Mouse (Mus musculus) hindbrain, embryonic 10.5 days (tissue): ENCODE results near the gene Kirrel. TPM values are rescaled to one million over a fixed set of nuclear protein-coding genes. Genes with fewer than 3 reads are reported as not detected.

Experiments used
- DNase-seq: peaks from one replicate; pipeline ENCODE4 v3.0.0-alpha.2; 2017; ENCODE audit warnings: low spot score
- H3K27ac ChIP-seq: fragments of 300-500 bp; sonication (generic); 2 replicates; pipeline ENCODE4 v1.5.1; 2016; ENCODE audit warnings: mild to moderate bottlenecking, moderate library complexity
- H3K27me3 ChIP-seq: fragments of 300-500 bp; sonication (generic); 2 replicates; pipeline ENCODE4 v1.6.1; 2016; ENCODE audit warnings: mild to moderate bottlenecking; ENCODE audit not compliant: poor library complexity, insufficient read depth, severe bottlenecking
- H3K36me3 ChIP-seq: fragments of 300-500 bp; sonication (generic); 2 replicates; pipeline ENCODE4 v1.6.1; 2016; ENCODE audit warnings: mild to moderate bottlenecking, moderate library complexity
- H3K4me1 ChIP-seq: fragments of 300-500 bp; sonication (generic); replicated peaks from 2 replicates; pipeline ENCODE4 v1.6.1; 2016; ENCODE audit warnings: mild to moderate bottlenecking
- H3K4me3 ChIP-seq: fragments of 300-500 bp; sonication (generic); 2 replicates; pipeline ENCODE4 v1.5.1; 2016; ENCODE audit warnings: mild to moderate bottlenecking, moderate library complexity
- H3K9me3 ChIP-seq: fragments of 300-500 bp; sonication (generic); 2 replicates; pipeline ENCODE4 v1.6.1; 2016; ENCODE audit warnings: mild to moderate bottlenecking, moderate library complexity
- WGBS: fragments of 180-500 bp; shearing (Covaris S2); methylation state at CpG from one replicate; pipeline ENCODE4 v1.1.7; 2016; 5-methylcytosine and 5-hydroxymethylcytosine counted together
- polyA plus RNA-seq: library from polyadenylated mRNA; unstranded; fragments of >200 nt; fragmentation: Nextera tagmentation; extraction: Ambion mirVana; gene quantifications from 2 replicates; pipeline ENCODE4 v1.2.1, GENCODE M21; 2016

Kirrel gene
- polyA plus RNA-seq, 1 experiment from 2014 or later: 11.7 TPM

GRCm38 (mm10) chr3:87079301-87079700, 95.2 kb downstream of the Kirrel start:
- 91% methylated on average over 7 of the region's 7 CpGs for WGBS
- no peak for DNase-seq
- Histone ChIP-seq H3K27ac (no peak overlapping the region), H3K9me3 (no peaks in the 10 kb centered on the region), H3K36me3 (peaks cover 51% of the 10 kb centered on the region), H3K4me1 (no peaks in the 10 kb centered on the region), H3K27me3 (no peaks in the 10 kb centered on the region), H3K4me3 (no peak overlapping the region)

- Histone ChIP-seq H3K27me3 (no peaks in the 10 kb centered on the region), H3K36me3 (peaks cover 35% of the 10 kb centered on the region), H3K4me3 (no peak overlapping the region), H3K9me3 (no peaks in the 10 kb centered on the region), H3K27ac (no peak overlapping the region), H3K4me1 (peaks cover 8% of the 10 kb centered on the region)
- no peak for DNase-seq
- 77% methylated on average over 9 of the region's 9 CpGs for WGBS
Measured at GRCm38 (mm10) chr3:87077681-87078080, 96.9 kb downstream of the Kirrel start.

GRCm38 (mm10) chr3:87076899-87077298, 97.6 kb downstream of the Kirrel start:
- peaks cover 27% of the 10 kb centered on the region for H3K36me3 ChIP-seq
- H3K27ac ChIP-seq: no peak overlapping the region
- no peak overlapping the region for H3K4me3 ChIP-seq
- DNase-seq: no peak
- peaks cover 9% of the 10 kb centered on the region for H3K4me1 ChIP-seq
- WGBS: 80% methylated on average over 5 of the region's 5 CpGs
- no peaks in the 10 kb centered on the region for H3K9me3 ChIP-seq
- no peaks in the 10 kb centered on the region for H3K27me3 ChIP-seq

GRCm38 (mm10) chr3:87076161-87076560, 98.4 kb downstream of the Kirrel start:
- 79% methylated on average over 7 of the region's 7 CpGs for WGBS
- H3K4me1 ChIP-seq: peaks cover 9% of the 10 kb centered on the region
- H3K27ac ChIP-seq: no peak overlapping the region; the same call in 1 of the 2 replicates
- no peak for DNase-seq
- no peak overlapping the region for H3K4me3 ChIP-seq
- peaks cover 20% of the 10 kb centered on the region for H3K36me3 ChIP-seq
- H3K27me3 ChIP-seq: no peaks in the 10 kb centered on the region
- H3K9me3 ChIP-seq: no peaks in the 10 kb centered on the region

- no peaks in the 10 kb centered on the region for H3K9me3 ChIP-seq
- no peak overlapping the region for H3K4me3 ChIP-seq
- H3K27me3 ChIP-seq: no peaks in the 10 kb centered on the region
- no peak overlapping the region for H3K27ac ChIP-seq
- 45% methylated on average over 13 of the region's 13 CpGs for WGBS
- peaks cover 9% of the 10 kb centered on the region for H3K4me1 ChIP-seq
- peak; percentile 7 for DNase-seq
- no peaks in the 10 kb centered on the region for H3K36me3 ChIP-seq
Measured at GRCm38 (mm10) chr3:87072612-87073515, 101.7 kb downstream of the Kirrel start.

- Histone ChIP-seq H3K36me3 (no peaks in the 10 kb centered on the region), H3K27me3 (no peaks in the 10 kb centered on the region), H3K4me3 (no peak overlapping the region), H3K4me1 (peaks cover 9% of the 10 kb centered on the region), H3K9me3 (no peaks in the 10 kb centered on the region), H3K27ac (no peak overlapping the region)
- DNase-seq: peak; percentile 1
- WGBS: 83% methylated on average over 3 of the region's 3 CpGs
Measured at GRCm38 (mm10) chr3:87072191-87072590, 102.4 kb downstream of the Kirrel start.

GRCm38 (mm10) chr3:87067396-87067975, 107.1 kb downstream of the Kirrel start:
- Histone ChIP-seq H3K36me3 (no peaks in the 10 kb centered on the region), H3K4me1 (no peaks in the 10 kb centered on the region), H3K27ac (no peak overlapping the region), H3K4me3 (no peak overlapping the region), H3K27me3 (no peaks in the 10 kb centered on the region), H3K9me3 (no peaks in the 10 kb centered on the region)
- no peak for DNase-seq
- WGBS: 88% methylated on average over 8 of the region's 8 CpGs

- H3K27ac ChIP-seq: no peak overlapping the region
- H3K4me3 ChIP-seq: no peak overlapping the region
- 80% methylated on average over 1 of the region's 1 CpGs for WGBS
- DNase-seq: no peak
- H3K9me3 ChIP-seq: no peaks in the 10 kb centered on the region
- H3K27me3 ChIP-seq: no peaks in the 10 kb centered on the region
- no peaks in the 10 kb centered on the region for H3K4me1 ChIP-seq
- no peaks in the 10 kb centered on the region for H3K36me3 ChIP-seq
Measured at GRCm38 (mm10) chr3:87053939-87054338, 120.6 kb downstream of the Kirrel start.

GRCm38 (mm10) chr3:87047801-87048200, 126.7 kb downstream of the Kirrel start:
- no peak for DNase-seq
- 86% methylated on average over 5 of the region's 5 CpGs for WGBS

GRCm38 (mm10) chr3:87041733-87042132, 132.8 kb downstream of the Kirrel start:
- Histone ChIP-seq H3K27ac (no peak overlapping the region), H3K4me3 (no peak overlapping the region), H3K36me3 (no peaks in the 10 kb centered on the region), H3K4me1 (no peaks in the 10 kb centered on the region), H3K27me3 (no peaks in the 10 kb centered on the region), H3K9me3 (no peaks in the 10 kb centered on the region)
- DNase-seq: no peak
- 84% methylated on average over 2 of the region's 2 CpGs for WGBS

More at GRCm38 (mm10) chr3:87047801-87048200, 126.7 kb downstream of the Kirrel start:
- Histone ChIP-seq H3K27me3 (no peaks in the 10 kb centered on the region), H3K27ac (no peak overlapping the region), H3K9me3 (no peaks in the 10 kb centered on the region), H3K4me1 (no peaks in the 10 kb centered on the region), H3K4me3 (no peak overlapping the region), H3K36me3 (no peaks in the 10 kb centered on the region)

GRCm38 (mm10) chr3:87038500-87038899, 136.0 kb downstream of the Kirrel start:
- 87% methylated on average over 6 of the region's 6 CpGs for WGBS
- no peaks in the 10 kb centered on the region for H3K27me3 ChIP-seq
- no peak for DNase-seq
- H3K4me3 ChIP-seq: no peak overlapping the region
- no peaks in the 10 kb centered on the region for H3K9me3 ChIP-seq
- H3K27ac ChIP-seq: no peak overlapping the region
- no peaks in the 10 kb centered on the region for H3K36me3 ChIP-seq
- H3K4me1 ChIP-seq: no peaks in the 10 kb centered on the region

- no peak for DNase-seq
- no peaks in the 10 kb centered on the region for H3K27me3 ChIP-seq
- 87% methylated on average over 4 of the region's 4 CpGs for WGBS
- no peaks in the 10 kb centered on the region for H3K4me1 ChIP-seq
- H3K36me3 ChIP-seq: no peaks in the 10 kb centered on the region
- H3K4me3 ChIP-seq: no peak overlapping the region
- no peaks in the 10 kb centered on the region for H3K9me3 ChIP-seq
- no peak overlapping the region for H3K27ac ChIP-seq
Measured at GRCm38 (mm10) chr3:87034061-87034460, 140.5 kb downstream of the Kirrel start.

GRCm38 (mm10) chr3:87033357-87033756, 141.2 kb downstream of the Kirrel start:
- WGBS: 27% methylated on average over 8 of the region's 8 CpGs
- no peaks in the 10 kb centered on the region for H3K36me3 ChIP-seq
- no peak overlapping the region for H3K27ac ChIP-seq
- no peaks in the 10 kb centered on the region for H3K4me1 ChIP-seq
- no peaks in the 10 kb centered on the region for H3K9me3 ChIP-seq
- no peaks in the 10 kb centered on the region for H3K27me3 ChIP-seq
- H3K4me3 ChIP-seq: no peak overlapping the region
- DNase-seq: peak; percentile 77
